Mouse (Mus musculus): ENCODE measurements around the gene Eapp. TPM values are rescaled to one million over a fixed set of nuclear protein-coding genes. Genes with fewer than 3 reads are reported as not detected.

Gene Eapp
- polyA plus RNA-seq, 1 experiment from 2014 or later: 87.1 TPM

DNA sequence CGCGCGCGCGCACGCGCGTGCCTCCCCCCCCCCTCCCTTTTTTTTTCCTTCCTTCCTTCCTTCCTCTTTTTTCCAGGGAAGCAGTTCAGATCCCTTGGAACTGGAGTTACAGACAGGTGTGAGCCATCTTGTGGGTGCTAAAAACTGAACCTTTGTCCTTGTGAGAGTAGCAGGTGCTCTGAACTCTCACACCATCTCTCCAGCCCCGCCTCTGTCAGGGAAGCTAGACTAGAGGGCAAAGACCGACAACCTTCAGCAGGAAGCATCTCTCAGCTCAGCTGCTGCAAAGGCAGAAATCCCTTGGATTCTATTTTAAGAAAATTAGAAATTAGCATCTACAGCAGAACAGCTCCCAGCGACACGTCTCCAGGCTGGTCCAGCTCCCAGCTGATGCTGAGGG is 43.4 kb downstream of the Eapp start:
- 85% methylated on average over 12 of the region's 12 CpGs for WGBS
- Histone ChIP-seq H3K27me3 (no peaks in the 10 kb centered on the region), H3K9ac (no peak overlapping the region), H3K4me2 (0 out of 2 replicates have a peak overlapping the region, but pooled peaks have one; percentile 12), H3K4me3 (no peak overlapping the region), H3K36me3 (peaks cover 5% of the 10 kb centered on the region; the same call in 1 of the 2 replicates), H3K27ac (replicated peaks) (no peak overlapping the region), H3K4me1 (replicated peaks) (peaks cover 53% of the 10 kb centered on the region), H3K9me3 (no peaks in the 10 kb centered on the region)
- ATAC-seq (ENCODE audit: low read depth): no peak

DNA sequence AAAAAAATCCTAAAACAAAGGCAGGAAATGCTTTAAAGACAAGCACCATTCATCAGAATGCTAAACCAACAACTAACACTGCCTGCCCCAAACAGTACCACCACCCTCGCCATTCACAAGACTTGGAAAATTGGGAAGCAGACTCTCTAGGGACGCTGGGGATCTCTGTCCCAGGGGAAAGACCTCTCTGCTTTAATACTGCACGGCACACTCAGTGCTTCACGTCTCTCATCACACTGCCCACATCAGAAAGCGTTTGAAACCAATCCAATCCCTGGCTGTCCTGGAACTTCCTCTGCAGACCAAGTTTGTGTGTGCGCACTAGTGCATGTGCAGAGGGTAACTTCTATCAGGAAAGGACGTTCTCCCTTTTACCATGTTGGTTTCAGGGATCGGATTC is 43.9 kb downstream of the Eapp start:
- H3K9ac ChIP-seq: no peak overlapping the region
- H3K4me1 ChIP-seq (replicated peaks): peaks cover 48% of the 10 kb centered on the region
- H3K4me2 ChIP-seq: 0 out of 2 replicates have a peak overlapping the region, but pooled peaks have one; percentile 12
- no peaks in the 10 kb centered on the region for H3K9me3 ChIP-seq
- H3K36me3 ChIP-seq: peaks cover 8% of the 10 kb centered on the region; the same call in 1 of the 2 replicates
- H3K4me3 ChIP-seq: no peak overlapping the region
- WGBS: 40% methylated on average over 8 of the region's 8 CpGs
- H3K27ac ChIP-seq (replicated peaks): no peak overlapping the region
- ATAC-seq (ENCODE audit: low read depth): no peak
- no peaks in the 10 kb centered on the region for H3K27me3 ChIP-seq

DNA sequence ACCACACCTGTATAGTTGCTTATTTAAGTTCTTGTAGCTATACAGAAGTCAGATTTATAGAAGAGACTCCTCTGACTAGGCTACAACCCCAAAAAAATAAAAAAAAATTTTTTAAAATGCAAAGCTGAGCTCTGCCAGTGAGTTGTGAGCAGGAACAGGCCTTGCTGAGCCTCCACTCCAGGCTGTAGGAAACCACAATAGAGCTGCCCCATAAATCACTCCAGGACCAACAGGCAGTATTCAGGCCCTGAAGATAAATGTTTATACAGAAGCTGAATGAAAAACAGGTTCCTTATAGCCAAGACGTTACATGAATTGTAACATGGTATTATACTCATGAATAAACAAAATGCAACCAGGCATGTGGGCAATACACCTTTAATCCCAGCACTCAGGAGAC is 44.5 kb downstream of the Eapp start:
- Histone ChIP-seq H3K4me3 (no peak overlapping the region), H3K9me3 (no peaks in the 10 kb centered on the region), H3K27me3 (no peaks in the 10 kb centered on the region), H3K4me2 (no peak overlapping the region), H3K36me3 (peaks cover 11% of the 10 kb centered on the region; the same call in 1 of the 2 replicates), H3K27ac (replicated peaks) (no peak overlapping the region), H3K4me1 (replicated peaks) (peaks cover 47% of the 10 kb centered on the region), H3K9ac (no peak overlapping the region)
- WGBS: 4% methylated on average over 1 of the region's 1 CpGs
- ATAC-seq (ENCODE audit: low read depth): peak; percentile 49; the same call in 1 of the 2 replicates

DNA sequence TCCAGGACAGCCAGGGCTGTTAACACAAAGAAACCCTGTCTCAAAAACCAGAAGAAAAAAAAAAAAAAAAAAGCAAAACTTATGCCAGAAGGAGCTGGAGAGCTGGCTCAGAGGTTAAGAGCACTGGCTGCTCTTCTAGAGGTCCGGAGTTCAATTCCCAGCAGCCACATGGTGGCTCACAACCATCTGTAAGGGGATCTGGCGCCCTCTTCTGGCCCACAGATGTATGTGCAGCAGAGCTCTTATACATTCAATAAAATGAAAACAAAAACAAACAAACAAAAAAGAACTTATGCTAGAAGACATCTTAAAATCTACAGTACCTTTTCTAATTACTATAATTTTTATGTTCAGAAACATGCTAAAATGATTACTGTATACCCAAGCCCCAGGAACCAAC is 50.8 kb downstream of the Eapp start:
- no peak overlapping the region for H3K4me3 ChIP-seq
- no peak overlapping the region for H3K4me2 ChIP-seq
- WGBS: 67% methylated on average over 2 of the region's 2 CpGs
- ATAC-seq (ENCODE audit: low read depth): no peak
- H3K9ac ChIP-seq: no peak overlapping the region
- peaks cover 11% of the 10 kb centered on the region; the same call in 1 of the 2 replicates for H3K36me3 ChIP-seq
- no peaks in the 10 kb centered on the region for H3K4me1 ChIP-seq (replicated peaks)
- H3K27ac ChIP-seq (replicated peaks): no peak overlapping the region
- H3K9me3 ChIP-seq: no peaks in the 10 kb centered on the region
- no peaks in the 10 kb centered on the region for H3K27me3 ChIP-seq

DNA sequence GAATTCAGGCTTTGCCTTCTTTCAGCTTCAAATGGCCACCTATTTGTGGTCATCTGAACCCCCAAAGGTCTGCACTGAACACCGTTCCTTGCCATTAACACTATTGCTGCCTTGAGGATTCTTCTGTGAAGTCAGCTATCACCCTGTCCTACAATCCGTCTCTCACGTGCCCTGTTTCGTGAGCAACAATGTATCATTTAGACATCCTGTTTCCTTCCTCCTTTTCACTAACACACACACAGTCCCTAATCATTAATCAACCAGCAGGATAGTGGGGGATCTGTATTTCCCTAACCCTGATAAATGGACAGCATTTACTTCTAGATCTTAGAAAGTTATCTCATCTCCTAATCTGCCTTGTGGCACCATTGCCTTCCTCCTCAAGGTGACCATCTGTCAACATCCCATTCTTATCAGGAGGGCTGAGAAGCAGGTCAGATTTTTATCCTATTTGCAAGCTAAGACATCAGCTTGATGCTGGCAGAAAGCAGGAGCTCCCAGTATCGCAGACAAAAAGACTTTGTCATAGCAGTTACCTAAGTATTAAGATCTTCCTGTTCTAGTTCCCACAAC is 52.3 kb downstream of the Eapp start:
- no peak for ATAC-seq (ENCODE audit: low read depth)
- Histone ChIP-seq H3K9ac (no peak overlapping the region), H3K4me1 (replicated peaks) (no peaks in the 10 kb centered on the region), H3K27me3 (no peaks in the 10 kb centered on the region), H3K4me3 (no peak overlapping the region), H3K36me3 (peaks cover 11% of the 10 kb centered on the region; the same call in 1 of the 2 replicates), H3K9me3 (no peaks in the 10 kb centered on the region), H3K4me2 (no peak overlapping the region), H3K27ac (replicated peaks) (no peak overlapping the region)
- WGBS: 73% methylated on average over 5 of the region's 5 CpGs

DNA sequence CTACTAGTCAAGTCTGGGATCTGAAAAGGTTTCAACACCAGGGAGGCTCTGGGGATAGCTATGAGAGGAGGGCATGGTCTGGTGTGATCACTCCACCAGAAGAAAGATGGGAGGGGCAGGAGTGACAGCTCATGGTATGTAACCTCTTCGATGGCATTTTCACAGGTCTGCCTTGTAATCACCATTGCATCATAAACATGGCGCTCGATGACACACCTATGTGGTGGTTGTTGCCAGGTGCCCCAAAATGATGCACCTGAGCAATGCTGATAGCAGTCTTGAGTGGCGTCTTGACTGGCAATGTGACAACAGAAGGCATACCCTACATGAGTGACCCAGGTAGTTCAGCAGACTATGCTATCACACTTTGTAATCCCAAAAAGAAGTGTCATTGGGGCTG is 54.3 kb downstream of the Eapp start:
- WGBS: 99% methylated on average over 4 of the region's 4 CpGs
- no peak for ATAC-seq (ENCODE audit: low read depth)
- no peak overlapping the region for H3K27ac ChIP-seq (replicated peaks)

DNA sequence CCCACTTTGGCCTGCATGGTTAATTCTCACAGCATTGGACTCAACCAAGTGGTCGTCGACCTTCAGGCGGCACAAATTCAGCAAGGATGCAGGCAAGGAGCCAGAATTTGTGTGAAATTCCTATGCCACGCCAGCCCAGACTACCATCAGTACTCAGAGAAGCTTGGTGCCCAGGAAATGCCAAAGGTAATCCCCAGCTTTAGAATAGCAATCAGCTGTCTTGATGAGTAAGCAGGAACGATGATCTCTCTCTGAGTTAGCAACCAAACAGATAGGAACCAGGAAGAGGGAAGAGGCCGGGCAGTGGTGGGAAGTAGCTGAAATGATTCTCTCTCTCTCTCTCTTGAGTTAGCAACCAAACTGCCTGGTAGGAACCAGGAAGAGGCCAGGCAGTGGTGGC is 55.4 kb downstream of the Eapp start:
- no peak for ATAC-seq (ENCODE audit: low read depth)
- no peak overlapping the region for H3K27ac ChIP-seq (replicated peaks)
- no peak overlapping the region for H3K4me2 ChIP-seq
- H3K4me3 ChIP-seq: no peak overlapping the region
- H3K9ac ChIP-seq: no peak overlapping the region
- no peaks in the 10 kb centered on the region for H3K27me3 ChIP-seq
- no peaks in the 10 kb centered on the region for H3K4me1 ChIP-seq (replicated peaks)
- no peaks in the 10 kb centered on the region for H3K36me3 ChIP-seq
- 91% methylated on average over 6 of the region's 6 CpGs for WGBS
- H3K9me3 ChIP-seq: no peaks in the 10 kb centered on the region

More for the DNA sequence above, 54.3 kb downstream of the Eapp start:
- Histone ChIP-seq H3K4me1 (replicated peaks) (no peaks in the 10 kb centered on the region), H3K9ac (no peak overlapping the region), H3K36me3 (peaks cover 3% of the 10 kb centered on the region; the same call in 1 of the 2 replicates), H3K27me3 (no peaks in the 10 kb centered on the region), H3K9me3 (no peaks in the 10 kb centered on the region), H3K4me2 (no peak overlapping the region), H3K4me3 (no peak overlapping the region)

DNA sequence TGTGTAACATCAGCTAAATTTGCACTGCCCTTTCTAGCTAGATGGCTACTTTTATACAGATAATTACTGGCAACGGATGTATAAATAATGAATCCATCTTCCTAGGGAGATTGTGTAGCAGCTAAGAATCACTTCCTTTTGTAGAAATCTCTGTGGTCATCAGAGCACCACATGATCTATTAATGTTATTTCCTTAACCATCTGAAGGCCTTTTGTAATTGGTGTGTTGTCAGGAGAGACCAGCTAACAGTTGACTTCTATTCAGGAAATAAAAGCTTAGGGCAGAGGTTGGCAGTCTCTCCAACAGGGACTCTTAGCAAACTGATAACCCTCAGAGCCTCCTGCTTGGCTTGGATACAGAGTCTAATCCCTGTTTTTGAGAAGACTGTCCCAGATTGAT is 58.7 kb downstream of the Eapp start:
- H3K27me3 ChIP-seq: no peaks in the 10 kb centered on the region
- H3K9me3 ChIP-seq: no peaks in the 10 kb centered on the region
- no peak overlapping the region for H3K4me2 ChIP-seq
- no peak overlapping the region for H3K9ac ChIP-seq
- WGBS: 85% methylated on average over 1 of the region's 1 CpGs
- H3K4me3 ChIP-seq: no peak overlapping the region
- H3K36me3 ChIP-seq: no peaks in the 10 kb centered on the region
- H3K27ac ChIP-seq (replicated peaks): no peak overlapping the region
- no peaks in the 10 kb centered on the region for H3K4me1 ChIP-seq (replicated peaks)
- no peak for ATAC-seq (ENCODE audit: low read depth)

DNA sequence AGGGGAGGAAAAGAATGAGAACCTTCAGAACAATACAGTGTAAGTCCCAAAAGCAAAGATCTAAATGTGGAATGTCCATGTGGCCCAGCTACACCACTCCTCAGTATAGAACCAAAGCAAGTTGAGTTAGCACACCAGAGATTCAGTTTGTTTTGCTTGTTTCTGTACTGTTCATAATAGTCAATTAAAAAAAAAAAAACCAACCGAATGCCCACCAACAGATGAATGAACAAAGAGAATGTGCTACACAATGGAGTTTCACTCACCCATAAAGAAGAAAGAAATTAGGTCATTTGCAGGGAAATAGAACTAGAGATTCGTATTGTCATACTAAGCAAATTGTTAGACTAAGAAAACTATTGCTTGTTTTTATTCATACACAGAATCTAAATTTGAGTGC is 63.6 kb downstream of the Eapp start:
- no peak overlapping the region for H3K4me2 ChIP-seq
- 64% methylated on average over 2 of the region's 2 CpGs for WGBS
- H3K27ac ChIP-seq (replicated peaks): no peak overlapping the region
- no peak overlapping the region for H3K9ac ChIP-seq
- H3K36me3 ChIP-seq: no peaks in the 10 kb centered on the region
- no peak for ATAC-seq (ENCODE audit: low read depth)
- no peaks in the 10 kb centered on the region for H3K27me3 ChIP-seq
- no peaks in the 10 kb centered on the region for H3K9me3 ChIP-seq
- H3K4me3 ChIP-seq: no peak overlapping the region
- H3K4me1 ChIP-seq (replicated peaks): no peaks in the 10 kb centered on the region

DNA sequence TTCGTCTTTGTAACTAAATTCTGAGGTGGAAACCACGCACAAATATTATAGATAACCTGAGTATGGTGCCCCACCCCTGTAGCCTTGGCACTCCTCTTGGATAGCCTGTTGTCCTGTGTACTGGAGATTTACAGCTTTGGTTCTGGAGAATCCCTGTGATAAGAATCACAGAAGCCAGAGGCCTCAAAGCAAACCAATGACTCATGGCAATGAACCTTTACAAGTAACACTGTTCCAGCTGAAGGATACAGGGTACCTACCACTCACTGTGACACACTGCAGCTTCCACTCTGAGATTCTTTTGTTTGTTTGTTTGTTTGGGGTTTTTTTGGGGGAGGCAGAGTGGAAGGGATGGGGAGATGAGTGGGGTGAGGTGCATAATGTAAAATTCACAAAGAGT is 73.8 kb downstream of the Eapp start:
- ATAC-seq (ENCODE audit: low read depth): no peak
- no peaks in the 10 kb centered on the region for H3K4me1 ChIP-seq (replicated peaks)
- no peak overlapping the region for H3K4me2 ChIP-seq
- 0 out of 2 replicates have a peak, but pooled peaks cover 3% of the 10 kb centered on the region for H3K9me3 ChIP-seq
- no peak overlapping the region for H3K9ac ChIP-seq
- no peaks in the 10 kb centered on the region for H3K27me3 ChIP-seq
- no peaks in the 10 kb centered on the region for H3K36me3 ChIP-seq
- 97% methylated on average over 2 of the region's 2 CpGs for WGBS
- H3K4me3 ChIP-seq: no peak overlapping the region
- H3K27ac ChIP-seq (replicated peaks): no peak overlapping the region

MicroRNA genes within 50 kb of the gene (microRNA counts, 519-probe panel; counts per million panel counts)
- not detected for microRNA mmu-miR-1892

Small RNA genes within 50 kb of the gene (microRNA-seq; reads per million reads assigned to microRNA genes)
- not detected for gene Mir1892

Other genes with a start within 250 kb of the Eapp start
- gene Sptssa, start 39.3 kb downstream of the Eapp start, polyA plus RNA-seq (2015; fragmentation: Nextera tagmentation; extraction: Ambion mirVana): 203 and 229 TPM in 2 replicates
- gene Snx6, start 99.8 kb upstream of the Eapp start, polyA plus RNA-seq (2015; fragmentation: Nextera tagmentation; extraction: Ambion mirVana): 168 and 182 TPM in 2 replicates
- 370 and 394 TPM in 2 replicates for gene Cfl2, start 167.0 kb upstream of the Eapp start, polyA plus RNA-seq (2015; fragmentation: Nextera tagmentation; extraction: Ambion mirVana)